Mouse (Mus musculus) layer of hippocampus, adult 2 months (tissue): Measurements from ENCODE around the gene Cdkl4. TPM values are rescaled to one million over a fixed set of nuclear protein-coding genes. Genes with fewer than 3 reads are reported as not detected.

ENCODE experiments used
- DNase-seq, 2 experiments: peaks; one replicate each; pipeline ENCODE4 v3.0.0; 2022; ENCODE audit warnings: low spot score in 2 of 2
- H3K27ac ChIP-seq: fragments of 200-600 bp; 2 replicates; pipeline ENCODE4 v1.8.1; 2022
- H3K4me3 ChIP-seq: fragments of 200-600 bp; 2 replicates; pipeline ENCODE4 v1.8.1; 2022; ENCODE audit warnings: mild to moderate bottlenecking
- CTCF ChIP-seq: fragments of 200-600 bp; conservative IDR thresholded peaks from 2 replicates; pipeline ENCODE4 v1.8.1; 2022; ENCODE audit warnings: antibody characterized with exemption, mild to moderate bottlenecking, moderate library complexity
- total RNA-seq, 2 experiments: library from RNA; stranded (reverse); gene quantifications; 2 replicates each; pipeline ENCODE4 v1.2.3; 2021

The Cdkl4 gene
- total RNA-seq, 2 experiments from 2014 or later: 14.0 to 16.3 TPM

GRCm38 (mm10) chr17:80521521-80522228 is 55.9 kb downstream of the Cdkl4 start:
- DNase-seq: no peak
- TF ChIP-seq CTCF: no peak
- no peak overlapping the region for H3K27ac ChIP-seq
- no peak overlapping the region for H3K4me3 ChIP-seq

GRCm38 (mm10) chr17:80520537-80520936 is 57.1 kb downstream of the Cdkl4 start:
- Histone ChIP-seq H3K4me3 (no peak overlapping the region), H3K27ac (no peak overlapping the region)
- no peak for DNase-seq
- no peak for TF ChIP-seq CTCF

DNA sequence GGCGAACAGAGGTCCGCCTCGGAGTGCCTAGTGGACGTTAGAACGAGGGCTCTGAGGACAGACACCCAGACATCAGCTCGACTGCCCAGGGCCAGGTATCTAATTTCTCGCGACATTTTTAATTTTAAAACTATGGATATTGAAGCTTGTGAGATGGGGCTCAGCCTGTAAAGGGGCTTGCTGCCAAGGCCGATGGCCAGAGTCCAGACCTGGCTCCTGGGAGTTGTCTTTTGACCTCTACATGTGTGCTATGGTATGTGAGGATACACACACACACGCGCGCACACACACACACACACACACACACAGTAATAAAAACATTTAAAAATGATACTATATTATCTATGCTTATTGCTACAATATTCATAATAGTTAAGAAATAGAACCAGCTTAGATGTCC is 58.8 kb downstream of the Cdkl4 start:
- no peak overlapping the region for H3K4me3 ChIP-seq
- DNase-seq: no peak
- no peak for TF ChIP-seq CTCF
- H3K27ac ChIP-seq: no peak overlapping the region

GRCm38 (mm10) chr17:80517244-80517643 is 60.4 kb downstream of the Cdkl4 start:
- DNase-seq: no peak
- Histone ChIP-seq H3K27ac (no peak overlapping the region), H3K4me3 (no peak overlapping the region)
- TF ChIP-seq CTCF: no peak

DNA sequence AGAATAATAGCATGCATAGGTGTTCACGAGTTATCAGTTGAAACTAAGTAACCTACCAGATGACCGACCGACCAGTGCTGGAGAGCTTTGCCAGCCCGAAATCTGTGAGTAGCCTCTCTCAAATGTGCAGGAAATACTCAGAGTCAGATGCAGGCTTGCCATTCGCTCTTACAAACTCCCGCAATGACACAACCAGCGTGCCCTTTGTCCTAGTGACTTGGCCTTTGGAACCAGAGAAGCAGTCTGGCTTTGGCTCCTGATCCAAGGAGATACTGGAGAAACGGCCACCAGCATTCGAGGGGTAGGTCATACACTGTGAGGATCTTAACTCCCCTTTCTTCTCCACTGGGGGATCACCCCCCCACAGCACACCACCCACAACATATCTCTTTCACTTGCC is 61.7 kb downstream of the Cdkl4 start:
- no peak overlapping the region for H3K4me3 ChIP-seq
- no peak overlapping the region for H3K27ac ChIP-seq
- no peak for TF ChIP-seq CTCF
- DNase-seq: no peak

DNA sequence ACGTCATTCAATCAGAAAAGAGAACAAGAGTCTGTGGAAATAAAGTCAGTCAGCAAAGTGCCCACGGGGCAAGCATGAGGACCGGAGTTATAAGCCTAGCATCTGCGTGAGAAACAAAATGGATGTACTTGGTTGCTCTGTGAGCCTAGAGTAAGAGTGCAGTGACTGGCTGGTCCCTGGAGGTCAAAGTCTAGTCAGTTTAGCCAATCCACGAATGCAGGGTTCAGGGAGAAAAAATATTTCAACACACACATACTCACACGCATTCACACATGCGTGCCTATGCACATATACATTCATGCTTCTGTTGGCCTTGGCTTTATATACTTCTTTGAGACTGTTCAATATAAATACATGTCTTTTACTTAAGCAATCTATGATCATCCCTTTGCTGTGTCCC is 62.1 kb downstream of the Cdkl4 start:
- no peak overlapping the region for H3K4me3 ChIP-seq
- no peak for TF ChIP-seq CTCF
- no peak for DNase-seq
- no peak overlapping the region for H3K27ac ChIP-seq

GRCm38 (mm10) chr17:80513766-80514165 is 63.8 kb downstream of the Cdkl4 start:
- no peak for TF ChIP-seq CTCF
- Histone ChIP-seq H3K27ac (no peak overlapping the region), H3K4me3 (no peak overlapping the region)
- no peak for DNase-seq

DNA sequence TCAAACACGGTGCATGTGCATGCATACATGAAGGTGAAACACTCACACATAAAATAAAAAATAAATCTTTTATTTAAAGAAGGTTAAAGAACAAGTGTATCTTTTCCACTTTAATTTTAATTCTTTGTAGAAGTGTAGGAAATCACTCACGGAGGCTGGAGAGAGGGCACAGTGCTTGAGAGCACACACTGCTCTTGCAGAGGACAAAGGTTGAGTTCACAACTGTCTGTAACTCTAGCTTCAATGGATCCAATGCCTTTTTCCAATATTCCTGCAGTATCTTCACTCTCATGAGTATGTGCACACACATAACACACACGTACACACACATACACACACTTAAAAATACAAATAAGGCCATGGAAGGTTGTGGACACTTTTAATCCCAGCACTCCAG is 67.2 kb downstream of the Cdkl4 start:
- Histone ChIP-seq H3K4me3 (no peak overlapping the region), H3K27ac (no peak overlapping the region)
- DNase-seq: no peak
- no peak for TF ChIP-seq CTCF

DNA sequence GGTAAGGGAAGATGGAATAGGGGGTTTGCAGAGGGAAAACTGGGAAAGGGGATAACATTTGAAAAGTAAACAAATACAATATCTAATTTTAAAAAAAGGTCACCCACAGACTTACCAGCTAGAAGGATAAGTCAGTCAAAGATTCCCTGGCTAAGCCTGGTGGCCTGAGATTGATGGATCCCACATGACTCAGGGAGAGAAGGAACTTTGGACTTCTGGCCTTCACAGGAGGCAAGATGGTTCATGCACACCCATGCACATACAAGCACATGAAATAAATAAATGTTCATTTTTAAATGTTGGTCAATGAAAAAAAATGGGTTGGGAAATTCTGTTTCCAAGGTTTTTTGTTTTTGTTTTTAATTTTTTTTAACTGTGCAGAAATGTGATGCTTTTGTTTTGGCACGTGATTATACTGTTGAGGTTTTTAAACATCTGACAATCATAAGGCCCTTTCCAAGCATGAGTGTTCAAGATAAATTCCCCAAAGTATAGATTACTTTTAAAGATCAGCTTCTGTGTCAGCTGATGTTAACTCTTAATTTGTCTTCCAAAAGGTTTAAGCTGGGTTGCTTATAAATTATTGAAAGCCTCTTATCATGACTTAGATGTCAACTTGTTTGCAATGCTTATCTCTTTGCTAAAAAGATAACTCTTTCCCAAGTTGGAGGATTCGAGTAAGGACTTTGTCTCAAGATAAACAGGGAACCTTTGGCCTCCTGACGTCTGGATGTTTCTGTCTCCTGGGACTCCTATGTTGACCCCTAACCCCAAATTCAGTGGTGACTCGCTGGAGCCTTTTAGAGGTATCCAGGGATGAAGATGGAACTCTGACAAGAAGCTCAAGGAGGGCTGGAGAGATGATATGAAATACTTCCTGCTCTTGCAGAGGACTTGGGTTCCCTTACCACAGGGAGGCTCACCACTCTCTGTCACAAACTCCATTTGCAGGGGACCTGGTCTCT is 67.8 kb downstream of the Cdkl4 start:
- DNase-seq: no peak
- TF ChIP-seq CTCF: no peak
- Histone ChIP-seq H3K4me3 (no peak overlapping the region), H3K27ac (no peak overlapping the region)

DNA sequence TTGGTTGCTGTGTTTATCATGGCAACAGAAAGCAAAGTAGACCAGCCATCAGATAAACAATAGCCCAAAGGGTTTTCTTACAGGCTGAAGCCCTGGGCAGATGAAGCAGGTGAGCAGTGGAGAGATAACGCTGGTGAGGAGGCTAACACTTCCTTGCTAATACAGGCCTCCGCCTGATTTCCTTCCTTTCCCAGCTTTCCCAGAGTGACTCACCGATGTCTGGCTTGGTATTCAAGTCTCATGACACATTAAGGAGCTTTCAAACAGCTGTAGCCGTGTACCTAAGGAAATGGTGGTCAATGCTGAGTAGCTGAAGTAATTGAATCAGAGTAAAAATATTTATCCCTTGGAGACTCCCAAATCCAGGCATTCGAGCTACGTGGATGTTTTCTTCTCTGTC is 71.8 kb downstream of the Cdkl4 start:
- TF ChIP-seq CTCF: no peak
- Histone ChIP-seq H3K27ac (no peak overlapping the region), H3K4me3 (no peak overlapping the region)
- no peak for DNase-seq

DNA sequence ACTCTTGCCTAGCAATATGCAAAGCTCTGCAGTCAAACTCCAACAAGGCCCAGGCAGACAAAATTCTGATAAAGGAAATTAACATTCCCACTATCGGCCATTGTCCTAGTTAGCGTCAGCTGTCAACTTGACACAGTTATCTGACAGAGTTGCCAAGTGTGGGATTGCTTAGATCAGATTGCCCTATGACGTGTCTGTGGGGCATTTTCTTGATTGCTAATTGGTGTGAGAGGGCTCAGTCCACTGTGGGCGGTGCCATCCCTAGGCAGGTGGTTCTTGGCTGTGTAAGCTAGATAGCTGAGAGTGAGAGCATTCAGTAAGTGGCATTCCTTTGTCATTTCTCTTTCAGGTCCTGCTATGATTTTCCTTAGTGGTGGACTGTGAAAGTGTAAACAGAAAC is 72.3 kb downstream of the Cdkl4 start:
- no peak overlapping the region for H3K4me3 ChIP-seq
- no peak for DNase-seq
- H3K27ac ChIP-seq: no peak overlapping the region
- no peak for TF ChIP-seq CTCF

DNA sequence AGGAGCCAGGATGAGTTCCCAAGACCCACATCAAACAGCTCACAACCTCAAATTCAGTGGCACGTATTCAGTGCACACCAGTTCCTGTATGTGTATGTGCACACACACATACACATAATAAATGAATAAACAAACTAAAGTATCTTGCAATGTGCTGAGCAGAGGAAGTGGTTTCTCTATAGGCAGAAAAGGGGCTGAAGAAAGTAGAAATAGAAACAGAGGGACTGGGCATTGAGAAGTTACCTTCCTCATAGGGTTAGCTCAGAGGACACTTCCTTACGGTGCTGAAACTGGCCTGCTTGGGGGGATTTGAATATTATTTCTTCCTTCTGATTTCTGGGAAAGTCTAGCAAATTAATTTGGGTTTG is 75.8 kb downstream of the Cdkl4 start:
- no peak overlapping the region for H3K27ac ChIP-seq
- no peak overlapping the region for H3K4me3 ChIP-seq
- TF ChIP-seq CTCF: no peak
- DNase-seq: no peak

- no peak for TF ChIP-seq CTCF
- no peak overlapping the region for H3K27ac ChIP-seq
- no peak overlapping the region for H3K4me3 ChIP-seq
- DNase-seq: no peak
These were observed 76.4 kb downstream of the Cdkl4 start for GRCm38 (mm10) chr17:80501037-80501804.

DNA sequence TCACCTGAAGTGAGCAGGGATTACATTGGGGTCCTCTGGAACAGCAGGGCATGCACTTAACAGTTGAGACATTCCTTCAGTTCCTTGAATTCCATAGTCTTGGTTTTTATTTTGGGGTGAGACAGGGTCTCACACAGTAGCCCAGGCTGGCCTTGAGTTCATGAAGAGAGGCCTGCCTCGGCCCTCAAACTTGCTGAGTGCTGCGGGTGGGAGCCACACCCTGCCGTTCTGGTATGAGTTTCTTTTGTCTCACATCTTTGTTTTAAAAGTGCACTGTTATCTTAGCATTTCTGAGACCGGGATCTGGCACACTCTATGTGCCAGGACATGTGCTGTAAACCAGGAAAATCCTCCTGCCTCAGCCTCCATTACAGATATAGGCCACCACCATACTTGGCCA is 77.6 kb downstream of the Cdkl4 start:
- no peak for DNase-seq
- H3K27ac ChIP-seq: no peak overlapping the region
- TF ChIP-seq CTCF: no peak
- no peak overlapping the region for H3K4me3 ChIP-seq
